Mouse (Mus musculus) adrenal gland, postnatal 25 days (tissue): ENCODE measurements around the gene Max. TPM values are rescaled to one million over a fixed set of nuclear protein-coding genes. Genes with fewer than 3 reads are reported as not detected.

Experiments used
- DNase-seq: peaks from one replicate; pipeline ENCODE4 v3.0.0; 2021; ENCODE audit warnings: mixed read lengths
- total RNA-seq: library from RNA; stranded (reverse); gene quantifications from 2 replicates; pipeline ENCODE4 v1.2.3, GENCODE M21; 2021

Max gene
- total RNA-seq, 1 experiment from 2014 or later: 62.4 TPM

DNA sequence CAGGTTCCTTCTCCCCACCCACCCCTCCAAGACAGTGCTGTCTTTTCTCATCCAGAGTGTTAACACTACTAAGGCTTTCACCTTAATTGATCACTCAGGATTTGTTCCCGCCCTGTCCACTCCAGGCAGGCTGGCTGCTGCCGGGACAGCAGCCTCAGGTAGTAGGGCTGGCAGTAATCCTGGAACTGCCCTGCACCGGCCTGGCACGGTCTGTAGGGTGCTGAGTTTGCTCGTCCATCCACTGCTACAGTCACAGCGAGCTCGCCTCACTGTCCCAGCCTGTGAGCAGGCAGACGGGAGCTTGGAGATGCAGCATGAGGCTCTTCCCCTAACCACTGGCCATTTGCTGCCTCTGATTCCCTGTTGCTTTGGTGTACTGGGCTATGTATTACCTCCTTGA, 41.0 kb downstream of the Max start:
- no peak for DNase-seq

DNA sequence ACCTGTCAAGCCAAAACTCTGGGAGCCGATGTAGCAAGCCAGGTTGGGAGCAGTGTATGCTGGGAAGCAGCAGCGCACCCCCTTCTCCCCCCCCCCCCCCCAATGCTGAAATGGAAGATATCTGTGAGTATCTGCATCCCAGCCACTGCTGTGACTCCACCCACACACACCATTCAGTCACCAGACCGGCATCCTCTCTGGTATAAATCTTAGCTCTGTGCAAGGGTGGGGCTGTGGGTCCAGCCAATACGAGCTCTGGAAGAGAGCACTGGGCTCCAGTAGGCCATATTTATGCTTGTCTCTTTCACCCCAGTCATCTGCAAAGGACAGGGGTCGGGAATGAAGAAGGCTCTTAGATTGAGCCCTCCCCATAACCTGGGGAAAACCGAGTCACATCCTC, 41.6 kb downstream of the Max start:
- DNase-seq: no peak

DNA sequence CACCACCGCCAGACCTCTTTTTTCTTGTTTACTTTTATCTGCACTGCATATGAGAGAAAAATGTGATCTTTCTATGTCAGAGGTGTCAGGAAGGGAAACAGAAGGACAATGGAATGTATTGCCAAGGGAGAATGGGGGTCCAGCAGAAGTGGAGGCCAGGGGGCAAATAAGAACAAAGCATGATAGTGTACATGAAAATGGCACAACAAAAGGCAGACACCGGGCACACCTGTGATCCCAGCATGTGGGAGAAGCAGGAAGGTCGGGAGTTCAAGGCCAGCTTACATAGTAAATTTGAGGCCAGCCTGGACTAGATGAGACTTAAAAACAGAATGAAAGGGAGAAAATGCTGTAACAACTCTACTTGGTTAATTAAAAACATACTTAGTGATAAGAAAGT, 43.1 kb downstream of the Max start:
- no peak for DNase-seq

DNA sequence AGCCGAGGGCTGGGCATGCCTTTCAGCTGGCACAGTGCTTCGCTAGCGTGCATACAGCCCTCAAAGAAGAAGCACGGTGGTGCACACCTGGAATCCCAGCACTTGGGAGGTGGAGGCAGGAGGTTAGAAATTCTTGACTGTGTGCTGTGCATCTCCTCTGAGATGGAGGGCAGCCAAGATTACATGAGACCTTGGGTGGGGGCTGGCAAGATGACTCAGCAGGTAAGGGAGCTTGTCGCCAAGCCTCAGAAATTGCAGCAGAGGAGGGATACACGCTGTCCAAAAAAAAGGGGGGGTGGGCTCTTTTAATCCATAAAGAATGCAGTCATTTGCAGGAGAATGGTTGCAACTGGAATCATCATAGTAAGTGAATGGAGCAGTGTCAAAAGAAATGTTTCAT, 43.9 kb downstream of the Max start:
- DNase-seq: no peak

DNA sequence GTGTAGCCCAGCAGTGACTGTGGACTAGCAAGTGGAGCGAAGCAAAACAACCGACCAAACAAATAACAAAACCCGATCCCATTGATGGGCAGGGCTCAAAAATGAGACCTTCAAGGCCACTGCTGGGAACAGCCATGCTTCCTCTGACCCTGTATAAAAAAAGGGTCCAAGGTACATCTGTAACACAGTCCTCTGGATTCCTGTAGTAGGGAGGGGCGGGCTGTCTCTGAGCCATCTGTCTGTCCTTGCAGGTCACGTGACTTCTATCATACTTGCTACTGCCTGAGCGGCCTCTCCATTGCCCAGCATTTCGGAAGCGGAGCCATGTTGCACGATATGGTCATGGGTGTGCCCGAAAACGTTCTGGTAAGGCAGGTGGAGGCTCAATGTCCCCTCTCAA, 45.8 kb downstream of the Max start:
- no peak for DNase-seq

DNA sequence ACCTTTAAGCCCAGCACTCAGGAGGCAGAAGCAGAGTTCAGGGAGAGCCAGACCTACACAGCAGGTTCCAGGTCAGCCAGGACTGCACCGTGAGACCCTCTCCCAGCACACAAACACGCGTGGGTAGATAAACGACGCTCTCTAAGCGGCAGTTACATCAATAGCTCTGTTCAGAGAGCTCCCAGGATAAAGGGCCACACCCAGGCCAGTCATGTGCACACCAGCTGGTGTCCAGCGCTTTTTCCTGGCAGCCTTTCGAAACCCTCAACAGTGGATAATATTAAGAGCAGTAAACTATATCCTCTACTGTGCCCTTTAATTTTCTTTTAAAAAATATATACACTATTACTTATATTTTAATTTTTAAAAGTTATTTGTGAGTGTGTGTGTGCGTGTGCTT, 49.8 kb downstream of the Max start:
- no peak for DNase-seq

DNA sequence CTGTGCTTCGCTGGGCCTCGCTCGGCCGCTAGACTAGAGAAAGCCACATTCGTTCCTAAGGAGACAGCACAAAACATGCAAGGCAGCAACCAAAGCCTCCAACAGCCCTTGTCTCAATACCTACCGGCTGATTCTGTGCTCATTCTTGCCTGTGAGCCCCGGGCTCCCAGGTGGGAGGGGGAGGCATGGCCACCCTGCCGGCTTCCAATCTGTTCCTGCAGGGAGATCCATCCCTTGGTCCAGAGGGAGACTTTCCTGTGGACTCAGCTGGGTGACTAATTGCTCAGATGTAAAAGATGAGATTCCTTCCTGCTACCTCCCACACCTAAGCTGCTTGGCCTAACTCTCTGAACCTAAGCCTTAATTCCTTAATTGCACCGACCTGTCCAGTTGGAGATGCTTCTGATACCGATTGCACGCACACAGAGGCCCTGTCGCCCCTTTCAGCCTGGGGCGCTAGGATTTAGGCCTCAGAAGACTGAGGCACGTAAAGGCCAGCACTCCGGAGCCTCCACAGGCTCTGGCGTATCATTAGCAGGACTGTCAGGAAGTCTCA, 50.8 kb downstream of the Max start:
- no peak for DNase-seq

- DNase-seq: no peak
These were observed 51.6 kb downstream of the Max start for GRCm38 (mm10) chr12:76910258-76910940.

- no peak for DNase-seq
These were observed 52.8 kb downstream of the Max start for GRCm38 (mm10) chr12:76909218-76909617.

- no peak for DNase-seq
These were observed 55.7 kb downstream of the Max start for GRCm38 (mm10) chr12:76906278-76906677.

- no peak for DNase-seq
These were observed 60.3 kb downstream of the Max start for GRCm38 (mm10) chr12:76901508-76902294.

GRCm38 (mm10) chr12:76899261-76899975, 62.6 kb downstream of the Max start:
- no peak for DNase-seq

- DNase-seq: no peak
These were observed 63.9 kb downstream of the Max start for GRCm38 (mm10) chr12:76898141-76898540.

- DNase-seq: no peak
These were observed 65.0 kb downstream of the Max start for GRCm38 (mm10) chr12:76897006-76897405.

DNA sequence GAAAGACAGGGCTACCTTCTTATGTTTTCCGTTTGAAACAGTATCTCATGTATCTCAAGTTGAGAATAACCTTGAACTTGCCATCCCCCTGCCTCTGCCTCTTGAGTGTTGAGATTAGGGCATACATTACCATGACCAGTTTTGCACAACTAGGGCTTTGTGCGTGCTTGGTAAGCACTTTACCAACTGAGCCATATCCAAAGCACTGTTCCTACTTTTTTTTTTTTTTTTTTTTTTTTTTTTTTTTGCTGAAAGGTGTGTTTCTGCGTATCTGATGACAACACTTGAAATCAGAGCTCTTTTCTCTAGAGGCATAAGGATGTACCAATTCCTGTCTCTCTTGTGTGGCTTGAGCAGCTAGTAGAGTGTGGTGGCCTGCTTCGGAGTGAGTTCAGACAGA, 65.4 kb downstream of the Max start:
- DNase-seq: no peak

GRCm38 (mm10) chr12:76895777-76896176, 66.2 kb downstream of the Max start:
- DNase-seq: no peak

DNA sequence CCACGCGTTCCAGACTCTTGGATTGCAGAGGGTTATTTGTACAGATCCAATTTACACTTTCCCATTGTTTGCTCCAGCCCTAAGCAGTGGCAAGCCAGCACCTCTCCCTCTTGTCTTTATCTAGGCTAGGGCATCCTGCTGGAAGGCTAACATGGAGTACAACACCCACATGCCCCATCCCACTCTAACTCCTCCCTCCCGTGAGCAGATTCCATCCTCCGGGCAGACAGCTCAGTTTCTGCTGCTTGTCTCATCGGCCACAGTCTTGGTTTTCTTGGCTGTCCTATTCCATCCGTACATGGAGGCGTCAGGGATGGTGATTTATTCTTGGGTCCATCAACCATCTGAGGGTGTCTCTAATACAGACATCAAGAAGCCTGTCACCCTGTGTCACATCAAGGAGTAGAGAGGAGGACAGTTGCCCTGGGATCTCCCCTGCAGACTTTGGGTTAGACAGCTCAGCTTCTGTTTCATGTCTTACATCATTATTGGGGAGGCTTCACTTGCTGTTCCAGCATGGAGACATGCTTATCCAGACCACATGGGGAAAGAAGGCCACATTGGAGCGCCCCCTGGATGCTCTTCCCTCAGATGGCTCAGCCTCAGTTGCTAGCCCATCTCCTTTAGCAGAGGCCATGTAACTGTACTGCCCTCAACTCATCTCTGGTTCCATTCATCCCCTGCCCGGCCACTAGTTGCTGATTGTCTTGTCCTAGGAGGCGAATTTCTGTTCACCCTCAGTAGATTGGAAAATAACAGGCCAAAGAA, 67.0 kb downstream of the Max start:
- no peak for DNase-seq

DNA sequence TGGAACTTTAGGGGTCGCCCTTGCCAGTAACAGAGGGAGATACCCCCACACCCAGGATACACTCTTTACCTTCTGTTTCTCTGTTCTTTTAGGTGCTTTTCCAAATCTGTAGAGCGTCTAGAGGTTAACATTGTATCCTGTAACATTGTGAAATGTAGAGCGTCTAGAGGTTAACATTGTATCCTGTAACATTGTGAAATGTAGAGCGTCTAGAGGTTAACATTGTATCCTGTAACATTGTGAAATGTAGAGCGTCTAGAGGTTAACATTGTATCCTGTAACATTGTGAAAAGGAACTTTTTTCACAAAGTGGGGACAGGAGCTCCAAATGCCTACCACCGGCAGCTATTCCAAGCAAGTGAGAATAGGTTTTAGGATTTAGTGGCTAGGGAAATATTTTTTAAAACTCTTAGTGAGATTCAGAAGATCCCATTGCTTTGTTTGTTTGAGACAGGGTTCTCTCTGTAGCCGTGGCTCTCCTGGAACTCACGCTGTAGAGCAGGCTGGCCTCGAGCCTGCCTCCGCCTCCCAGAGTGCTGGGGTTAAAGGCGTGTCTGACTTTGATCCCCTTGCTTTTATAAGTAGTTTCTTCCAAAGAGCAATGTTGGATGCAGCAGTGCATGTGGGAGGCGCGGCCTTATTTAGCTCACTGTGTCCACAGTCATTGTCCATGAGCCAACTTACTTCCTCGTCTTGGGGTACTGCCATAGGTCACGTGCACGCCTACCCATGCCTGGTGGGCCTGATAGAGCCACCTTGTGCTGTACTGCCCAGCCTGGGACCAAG, 68.9 kb downstream of the Max start:
- no peak for DNase-seq

DNA sequence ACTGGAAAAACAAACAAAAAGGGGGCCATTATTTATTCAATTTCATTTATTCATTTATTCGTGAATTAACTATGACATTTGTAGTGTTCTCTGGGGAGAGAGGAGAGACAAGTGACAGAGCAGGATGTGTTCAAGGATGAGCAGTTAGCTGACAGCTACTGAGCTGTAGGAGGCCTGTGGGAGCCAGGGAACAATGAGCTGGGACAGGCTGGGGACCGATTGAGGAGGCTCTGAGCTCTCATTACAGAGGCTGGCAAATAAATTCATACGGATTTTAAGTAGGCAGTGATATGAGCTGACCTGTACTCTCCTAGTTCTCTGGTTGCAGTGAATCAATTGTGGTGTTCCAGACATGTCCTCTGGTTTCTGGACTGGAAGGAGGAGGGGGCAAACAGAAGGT, 70.8 kb downstream of the Max start:
- DNase-seq: no peak

DNA sequence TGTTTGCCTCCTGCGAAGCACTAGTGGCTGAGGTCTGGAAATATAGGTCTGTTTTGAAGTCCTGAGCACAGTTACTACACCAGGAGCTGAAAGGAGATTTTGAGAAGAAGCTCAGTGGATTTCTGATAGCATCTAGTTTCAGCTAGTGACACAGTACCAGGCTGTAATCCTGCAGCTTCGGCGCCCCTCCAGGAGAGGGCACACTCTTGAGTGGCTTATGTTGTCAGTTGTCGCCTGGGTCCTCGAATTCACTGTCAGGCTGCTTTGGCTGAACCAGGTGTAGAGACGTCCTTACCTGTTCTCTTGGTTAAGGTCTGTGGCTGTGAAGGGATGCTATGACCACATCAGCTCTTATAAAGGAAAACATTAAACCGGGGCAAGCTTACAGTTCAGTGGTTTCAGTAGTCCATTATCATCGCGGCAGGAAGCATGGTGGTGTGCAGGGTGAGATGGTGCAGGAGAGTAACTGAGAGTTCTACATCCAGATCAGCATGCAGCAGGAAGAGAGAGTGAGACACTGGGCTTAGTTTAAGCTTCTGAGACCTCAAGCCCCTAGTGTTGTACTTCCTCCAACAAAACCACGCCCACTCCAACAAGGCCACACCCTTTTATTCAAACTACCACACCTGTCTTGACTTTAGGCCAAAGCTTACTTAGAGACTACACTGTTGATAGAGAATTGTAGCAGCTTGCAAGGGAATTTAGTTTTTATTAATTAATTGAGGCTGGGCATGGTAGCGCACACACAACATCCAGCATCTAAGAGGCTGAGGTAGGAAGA, 72.4 kb downstream of the Max start:
- DNase-seq: no peak

DNA sequence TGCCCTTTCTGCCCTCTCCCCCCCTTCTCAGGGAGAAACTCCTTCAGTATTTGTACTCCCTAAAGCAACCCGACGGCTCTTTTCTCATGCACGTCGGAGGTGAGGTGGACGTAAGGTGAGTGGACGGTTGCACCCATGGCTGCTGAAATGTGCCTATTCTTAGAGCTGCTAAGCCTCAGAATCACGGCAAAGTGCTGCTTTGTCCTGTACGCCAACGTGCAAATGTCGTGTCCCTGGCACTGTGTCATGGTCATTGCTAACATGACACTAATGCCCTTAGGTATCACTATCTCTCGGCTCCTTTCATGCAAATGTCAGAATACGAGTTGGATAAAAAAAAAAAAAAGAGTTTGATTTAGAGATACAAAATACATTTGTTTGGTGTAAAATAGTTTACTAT, 74.1 kb downstream of the Max start:
- DNase-seq: no peak
